Mouse (Mus musculus): ENCODE results near the gene Lrpprc. TPM values are rescaled to one million over a fixed set of nuclear protein-coding genes. Genes with fewer than 3 reads are reported as not detected.

Lrpprc gene
- total and polyA plus RNA-seq, 3 experiments, result 21.6 to 72.5 (median 67.1) TPM

DNA sequence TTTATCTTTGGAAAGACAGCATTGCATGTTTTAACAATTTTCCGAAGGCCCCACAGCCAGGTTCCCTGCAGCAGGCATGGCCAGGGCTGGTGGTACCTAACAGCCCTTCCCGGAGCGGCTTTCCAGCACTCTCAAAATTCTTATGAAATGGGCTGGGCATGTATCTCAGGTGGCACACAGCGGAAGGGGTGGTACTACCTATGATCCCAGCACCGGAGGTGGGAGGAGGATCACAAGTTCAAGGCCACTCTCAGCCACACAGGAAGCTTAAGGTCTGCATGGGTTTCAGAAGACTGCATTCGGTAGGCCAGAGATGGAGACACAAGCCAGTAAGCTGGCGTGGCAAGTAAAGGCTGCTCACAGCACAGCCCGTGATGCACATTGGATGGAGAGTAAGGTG lies 31.6 kb downstream of the Lrpprc start:
- DNase-seq, result no peak

DNA sequence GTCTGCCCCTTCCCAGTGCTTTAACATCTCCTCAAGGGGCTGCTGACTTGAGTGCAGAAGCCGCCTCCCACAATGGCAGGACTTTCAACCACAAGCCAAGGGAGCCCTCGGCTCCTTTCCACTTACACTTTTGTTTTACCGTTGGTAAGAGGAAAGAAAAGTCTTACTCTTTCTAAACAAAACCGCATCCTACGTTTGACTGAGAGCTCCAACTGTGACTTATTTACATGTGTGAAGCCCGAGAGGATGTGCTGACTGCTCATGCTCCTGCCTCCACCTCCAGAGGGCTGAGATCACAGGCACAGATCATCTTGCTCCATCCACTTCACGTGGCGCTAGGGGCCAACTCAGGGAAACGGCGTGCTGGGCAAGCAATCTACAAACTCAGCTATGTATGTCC lies 32.2 kb downstream of the Lrpprc start:
- DNase-seq, result no peak

DNA sequence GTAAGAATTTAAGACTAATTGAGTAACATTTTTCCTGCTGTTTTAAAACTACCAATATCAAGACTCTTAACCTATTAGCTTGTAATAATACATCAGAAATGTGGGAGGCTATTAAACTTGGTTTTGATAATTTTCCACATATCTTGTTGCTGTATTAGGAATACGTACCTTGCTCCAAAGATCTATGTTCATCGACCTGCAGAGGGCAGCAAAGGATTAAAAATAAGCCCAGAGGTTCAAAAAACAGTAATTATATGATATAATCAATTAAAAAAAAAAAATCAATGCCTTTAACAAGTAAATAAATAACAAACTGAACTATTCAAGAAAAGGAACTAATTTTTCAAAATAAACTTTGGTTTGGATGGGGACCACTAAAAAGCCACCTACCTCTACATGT lies 34.5 kb downstream of the Lrpprc start:
- DNase-seq, result no peak

DNA sequence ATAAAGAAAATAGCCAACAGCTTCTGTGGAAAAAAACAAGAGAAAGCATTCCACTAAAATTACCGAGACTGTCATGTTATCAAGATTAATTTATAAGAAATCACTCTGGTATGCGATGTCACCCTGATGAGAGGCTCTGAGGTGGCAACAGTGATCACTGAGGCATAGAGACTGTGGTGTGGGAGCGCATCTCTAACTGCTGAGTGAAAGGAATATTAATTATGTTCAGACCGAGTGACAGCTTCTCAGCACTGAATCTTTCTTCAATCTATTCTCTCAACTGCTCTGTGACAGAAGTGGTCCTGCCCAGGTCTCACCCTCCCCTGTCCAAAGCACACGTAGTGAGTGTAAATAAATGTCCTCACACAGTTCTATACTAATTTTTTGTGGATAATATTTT lies 37.1 kb downstream of the Lrpprc start:
- DNase-seq, result no peak

- DNase-seq, result no peak
These were observed 38.3 kb downstream of the Lrpprc start for GRCm38 (mm10) chr17:84752286-84752685.

DNA sequence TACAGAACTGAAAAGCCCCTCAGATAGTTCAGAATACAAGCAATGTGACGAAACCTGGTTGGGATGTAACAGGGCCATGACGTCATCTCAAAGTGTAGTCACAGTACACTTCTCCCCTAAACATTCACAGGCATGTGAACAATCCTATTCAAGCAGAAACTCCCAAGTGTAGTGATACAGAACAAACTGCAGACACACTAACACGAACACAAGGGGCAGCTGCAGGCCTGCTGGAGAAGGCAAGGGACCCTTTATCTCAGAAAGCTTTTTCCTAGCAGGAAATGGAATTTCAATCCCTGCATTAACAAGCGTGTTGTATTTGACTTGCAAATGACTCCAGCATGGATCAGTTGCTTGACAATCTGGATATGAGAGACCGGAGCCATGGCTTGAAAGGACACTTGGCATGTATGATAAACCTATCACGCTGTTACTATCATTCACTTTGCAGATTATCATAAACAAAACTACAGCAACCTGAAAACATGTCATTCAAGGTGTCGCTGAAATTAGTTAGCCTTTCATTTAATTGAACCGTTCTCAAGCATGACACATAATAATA lies 38.9 kb downstream of the Lrpprc start:
- no peak for DNase-seq

- DNase-seq, result no peak
These were observed 40.5 kb downstream of the Lrpprc start for GRCm38 (mm10) chr17:84750130-84750529.

DNA sequence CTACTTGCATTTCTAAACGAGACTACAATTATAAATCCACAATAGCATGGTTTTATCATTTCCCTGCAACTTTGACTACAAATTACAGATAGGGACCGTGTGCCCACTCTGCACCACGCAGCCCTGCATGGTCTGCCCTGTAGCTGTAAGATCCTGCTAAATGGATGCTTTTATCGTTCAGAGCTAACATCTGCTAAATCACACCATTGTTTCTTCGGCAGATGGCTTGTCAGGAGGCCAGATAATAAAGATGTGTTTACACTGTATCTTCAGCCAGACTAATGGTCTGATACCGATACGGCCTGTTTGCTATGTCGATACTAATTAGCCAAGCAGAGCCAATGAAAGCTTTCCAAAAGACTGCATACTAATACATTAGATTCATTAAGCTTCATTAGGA lies 41.3 kb downstream of the Lrpprc start:
- DNase-seq, result no peak

DNA sequence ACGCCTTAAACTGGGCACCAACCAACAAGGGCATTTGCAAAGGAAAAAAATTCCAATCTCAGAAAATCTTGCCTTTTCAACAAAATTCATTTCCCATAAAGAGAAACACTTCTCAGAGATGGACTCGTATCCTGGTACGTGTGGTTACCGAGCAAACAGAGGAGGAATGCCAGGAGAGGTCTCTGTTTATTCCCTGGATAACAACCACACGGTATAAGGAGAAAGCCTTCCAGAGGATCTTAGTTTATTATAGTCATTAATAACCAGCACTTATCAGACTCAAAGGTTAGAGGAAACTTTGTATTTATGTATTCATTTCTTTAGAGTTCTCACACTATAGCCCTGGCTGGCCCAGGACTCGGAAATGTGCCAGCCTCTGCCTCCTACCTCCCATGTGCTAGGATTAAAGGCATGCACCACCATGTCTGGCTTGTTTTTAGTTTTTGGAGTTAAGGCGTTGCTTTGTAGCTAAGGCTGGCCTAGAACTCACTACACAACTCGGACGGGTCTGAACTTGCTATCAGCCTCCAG lies 42.4 kb downstream of the Lrpprc start:
- no peak for DNase-seq

DNA sequence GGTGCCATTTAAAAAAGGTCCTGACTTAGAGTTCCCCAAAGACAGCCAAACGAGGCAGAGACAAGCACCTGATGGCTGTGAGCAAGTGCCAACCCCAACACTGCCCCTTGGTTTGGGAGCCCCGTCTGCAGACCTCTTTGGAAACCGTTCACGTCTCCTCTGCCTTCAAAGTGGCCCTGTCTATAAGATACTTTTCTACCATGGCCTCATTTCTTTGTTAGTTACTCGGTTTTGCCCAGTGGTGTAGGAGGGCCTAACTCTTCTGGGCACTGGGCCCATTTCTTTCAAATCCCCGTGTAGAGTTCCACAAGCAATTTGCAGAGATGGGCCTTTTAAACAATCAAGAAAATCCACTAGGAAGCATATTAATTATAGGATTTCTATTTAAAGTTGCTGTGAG lies 43.4 kb downstream of the Lrpprc start:
- DNase-seq, result no peak

- DNase-seq, result no peak
These were observed 45.6 kb downstream of the Lrpprc start for GRCm38 (mm10) chr17:84745001-84745400.

GRCm38 (mm10) chr17:84744256-84744655 lies 46.3 kb downstream of the Lrpprc start:
- no peak for DNase-seq

DNA sequence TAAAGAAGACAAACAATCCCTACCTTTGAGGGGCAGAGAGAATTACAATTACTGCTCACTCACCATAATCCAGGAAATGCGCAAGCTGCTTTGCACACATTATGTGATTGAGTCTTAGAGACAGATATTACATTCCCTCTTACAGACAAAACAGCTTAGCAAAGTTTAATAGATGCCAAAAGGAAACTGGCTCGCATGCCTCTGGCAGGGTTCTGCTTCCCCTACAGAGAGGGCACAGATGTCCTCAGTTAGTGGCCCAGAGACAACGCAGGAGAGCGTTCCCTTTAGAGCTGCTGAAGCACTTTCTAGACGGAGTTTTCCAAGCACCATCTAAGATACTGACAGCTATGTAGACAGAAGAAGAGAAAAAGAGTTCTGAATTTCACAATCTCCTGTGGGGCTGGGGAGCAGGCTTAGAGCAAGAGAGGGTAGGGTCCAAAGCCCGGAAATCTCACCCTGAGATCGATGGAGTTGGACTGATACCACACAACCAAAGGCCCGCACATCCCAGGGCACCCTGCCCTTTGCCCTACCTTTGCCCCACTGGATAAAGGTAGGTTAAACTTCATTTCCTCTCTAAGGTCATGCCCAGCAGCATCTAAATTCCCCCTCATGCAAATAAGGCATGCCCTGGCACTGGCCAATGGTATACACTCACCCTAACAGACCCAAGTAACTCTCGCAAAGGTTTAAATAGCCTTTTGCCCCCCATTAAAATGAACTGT lies 52.4 kb downstream of the Lrpprc start:
- peak; percentile 12 for DNase-seq

DNA sequence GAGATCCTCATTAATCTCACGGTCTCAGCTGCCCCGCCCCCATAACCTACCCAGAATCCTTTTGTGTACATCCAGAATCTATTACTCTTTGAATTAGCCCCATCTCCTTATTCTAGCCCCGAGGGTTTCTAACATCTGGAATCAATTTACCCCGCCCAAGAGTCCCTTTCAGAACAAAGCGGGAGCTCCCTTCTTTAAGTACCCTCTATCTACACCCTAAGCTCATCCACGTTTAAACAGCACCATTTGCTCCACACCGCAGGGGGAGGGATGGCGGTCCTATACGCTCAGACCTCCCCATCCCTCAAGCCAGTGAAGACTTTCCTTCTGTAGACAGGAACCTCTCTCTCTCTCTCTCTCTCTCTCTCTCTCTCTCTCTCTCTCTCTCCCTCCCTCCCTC lies 53.9 kb downstream of the Lrpprc start:
- DNase-seq, result no peak

DNA sequence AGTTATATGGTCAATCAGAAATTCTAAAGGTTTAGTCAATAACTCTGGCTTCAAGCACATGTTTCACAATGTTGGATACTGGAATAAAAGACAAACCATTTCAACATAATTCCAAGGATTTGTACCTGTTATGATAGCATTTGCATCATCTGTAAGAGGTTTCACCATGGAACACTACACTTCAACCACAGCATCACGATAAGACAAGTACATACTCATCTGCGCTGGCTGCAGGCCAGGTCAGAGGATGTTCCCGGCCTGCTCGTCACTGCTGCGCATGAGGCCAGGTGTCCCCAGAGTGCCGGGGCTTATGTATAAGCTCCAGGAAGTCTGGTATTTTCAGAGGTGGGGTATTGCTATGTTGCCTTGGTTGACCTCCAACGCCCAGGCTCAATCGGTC lies 58.0 kb downstream of the Lrpprc start:
- peak; percentile 14 for DNase-seq

- no peak for DNase-seq
These were observed 59.2 kb downstream of the Lrpprc start for GRCm38 (mm10) chr17:84731361-84731760.

GRCm38 (mm10) chr17:84729140-84729539 lies 61.4 kb downstream of the Lrpprc start:
- DNase-seq, result no peak

DNA sequence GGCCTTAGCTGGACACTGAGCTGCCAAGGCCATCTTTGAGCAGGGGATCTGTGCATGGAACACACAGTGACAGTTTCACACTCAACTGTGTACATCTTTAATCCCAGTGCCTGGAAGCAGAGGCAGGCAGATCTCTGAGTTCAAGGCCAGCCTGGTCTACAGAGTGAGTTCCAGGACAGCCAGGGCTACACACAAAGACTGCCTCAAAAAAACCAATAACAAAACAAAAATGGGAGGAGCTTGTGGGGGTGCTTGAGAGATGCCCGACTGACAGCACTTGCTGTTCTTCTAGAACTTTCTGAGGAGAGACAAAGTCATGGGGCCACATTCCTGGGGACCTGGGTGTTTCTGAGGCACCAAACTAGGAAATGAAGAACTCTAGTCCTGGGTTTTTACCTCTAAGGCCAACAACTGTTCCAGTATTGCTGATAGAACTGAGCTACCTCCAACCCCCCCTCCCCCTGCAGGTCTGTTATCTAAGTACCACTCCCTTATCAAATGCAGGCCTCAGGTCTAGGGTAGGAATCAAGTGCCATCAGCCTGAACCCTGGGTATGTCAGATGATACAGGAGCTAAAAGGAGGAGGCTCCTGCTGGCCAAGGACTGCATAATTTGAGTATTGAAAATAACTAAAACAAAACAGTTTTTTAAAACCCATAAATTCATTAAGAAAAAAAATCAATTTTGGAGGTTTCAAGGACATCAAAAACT lies 62.2 kb downstream of the Lrpprc start:
- no peak for DNase-seq

- no peak for DNase-seq
These were observed 65.4 kb downstream of the Lrpprc start for GRCm38 (mm10) chr17:84725163-84725562.

DNA sequence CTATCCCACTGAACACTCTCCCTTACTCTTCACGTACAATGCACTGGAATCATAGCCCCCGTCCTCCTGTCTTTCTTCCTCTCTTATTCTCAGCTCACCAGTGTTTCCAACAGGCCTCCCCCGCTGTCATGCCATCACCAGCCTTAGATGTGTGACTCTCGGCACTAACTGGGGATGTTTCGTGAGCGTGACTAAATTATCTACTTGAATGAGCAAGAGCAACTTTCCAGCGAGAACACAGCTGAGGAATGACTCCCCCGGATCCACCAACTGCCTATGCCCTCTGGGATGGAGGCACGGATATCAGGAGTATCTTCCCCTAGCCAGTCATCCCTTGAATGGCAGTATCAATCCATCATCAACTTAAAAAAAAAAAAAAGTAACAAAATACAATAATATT lies 66.6 kb downstream of the Lrpprc start:
- DNase-seq, result no peak

- DNase-seq, result no peak
These were observed 71.5 kb downstream of the Lrpprc start for GRCm38 (mm10) chr17:84719105-84719504.

- DNase-seq, result no peak
These were observed 73.2 kb downstream of the Lrpprc start for GRCm38 (mm10) chr17:84717416-84717815.

DNA sequence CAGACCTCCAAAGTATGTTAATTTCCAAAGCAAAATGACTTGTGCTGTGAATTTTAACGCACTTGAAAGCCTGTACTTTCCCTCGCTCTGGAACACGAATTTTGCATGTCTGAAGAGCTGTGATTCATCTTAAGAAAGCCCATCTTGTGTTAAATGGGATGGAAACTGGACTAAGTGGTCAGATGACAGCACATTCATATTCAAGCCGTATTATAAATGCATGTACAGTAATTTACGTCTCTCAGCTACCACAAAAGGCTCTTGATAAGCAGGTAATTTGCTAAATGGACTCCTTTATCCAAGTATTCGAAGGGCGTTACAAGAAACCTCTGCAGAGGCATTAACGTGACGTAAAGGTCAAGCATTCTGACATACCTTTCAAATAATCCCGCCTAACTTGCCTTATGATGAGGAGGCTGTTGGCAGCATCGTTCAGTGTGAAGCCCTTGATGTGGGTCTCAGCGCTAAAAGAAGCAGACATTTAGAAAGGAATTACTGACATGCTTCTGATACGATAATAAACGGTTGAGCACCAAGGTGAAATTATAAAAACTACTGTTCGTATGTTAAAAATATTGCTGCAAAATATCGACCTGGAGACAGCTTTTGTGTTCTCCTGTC lies 74.2 kb downstream of the Lrpprc start:
- no peak for DNase-seq

Measured in adrenal gland, adult 2 months (tissue).